Mouse (Mus musculus) right cerebral cortex, postnatal 25 days (tissue): ENCODE measurements around the gene Usp31.
A peak's percentile ranks its signal among the peaks of the same experiment; 100 is the strongest.

ENCODE experiments used
- DNase-seq: peaks from one replicate; pipeline ENCODE4 v3.0.0; 2022

Usp31 gene

DNA sequence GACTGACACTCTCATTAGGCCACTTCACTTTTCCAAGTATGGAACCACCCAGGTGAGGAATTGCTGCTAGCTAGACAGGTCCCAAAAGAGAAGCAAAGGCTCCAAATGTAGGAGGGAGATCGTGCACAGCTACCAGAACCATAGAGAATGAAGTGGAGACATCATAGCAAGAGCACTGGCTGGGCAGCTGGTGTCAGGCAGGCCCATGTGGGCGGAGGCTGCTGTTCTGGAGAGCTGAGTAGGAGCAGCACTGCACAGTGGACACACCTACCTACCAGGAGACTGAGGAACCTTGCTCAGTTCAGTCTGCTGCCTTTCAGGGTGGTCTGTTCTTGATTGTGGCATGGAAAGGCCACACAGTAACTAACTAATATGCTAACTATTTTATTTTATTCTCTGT, 52.4 kb downstream of the Usp31 start:
- DNase-seq: no peak

DNA sequence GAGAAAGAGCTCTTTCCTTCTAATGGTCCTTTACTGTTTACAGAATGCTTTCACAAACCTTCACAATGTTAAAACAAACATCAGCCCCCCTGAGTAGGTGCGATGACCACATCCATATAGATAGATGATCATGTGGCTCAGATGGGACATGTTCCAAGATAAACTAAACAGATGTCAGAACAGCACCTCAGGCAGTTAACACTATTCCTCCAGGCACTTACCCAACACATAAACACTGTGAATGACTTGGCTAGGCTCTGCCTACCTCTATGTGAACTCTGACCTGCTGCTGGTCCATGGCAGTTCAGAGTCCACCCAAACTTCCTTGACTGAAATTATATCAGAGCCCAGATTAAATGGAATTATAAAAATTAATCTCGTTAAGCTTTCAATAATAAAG, 54.4 kb downstream of the Usp31 start:
- DNase-seq: no peak

DNA sequence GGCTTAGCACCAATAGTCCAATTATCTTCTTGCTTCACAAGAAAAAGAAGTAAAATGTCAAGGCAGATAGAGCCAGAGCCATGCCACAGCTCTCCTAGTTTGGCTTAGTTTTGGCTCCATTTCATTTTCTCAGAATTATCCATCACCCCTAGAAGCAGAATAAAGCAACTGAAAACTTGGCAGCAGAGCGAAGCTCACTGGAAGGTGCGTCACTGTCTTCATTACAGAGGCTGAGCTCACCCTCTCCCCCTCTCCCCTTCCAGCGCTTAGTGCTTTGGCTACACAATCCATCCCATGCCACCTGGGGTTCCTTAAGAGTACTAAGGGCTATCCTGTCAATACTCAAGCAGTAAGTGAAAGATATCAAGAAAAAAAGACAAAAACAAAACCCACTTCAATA, 56.3 kb downstream of the Usp31 start:
- DNase-seq: peak; percentile 24

DNA sequence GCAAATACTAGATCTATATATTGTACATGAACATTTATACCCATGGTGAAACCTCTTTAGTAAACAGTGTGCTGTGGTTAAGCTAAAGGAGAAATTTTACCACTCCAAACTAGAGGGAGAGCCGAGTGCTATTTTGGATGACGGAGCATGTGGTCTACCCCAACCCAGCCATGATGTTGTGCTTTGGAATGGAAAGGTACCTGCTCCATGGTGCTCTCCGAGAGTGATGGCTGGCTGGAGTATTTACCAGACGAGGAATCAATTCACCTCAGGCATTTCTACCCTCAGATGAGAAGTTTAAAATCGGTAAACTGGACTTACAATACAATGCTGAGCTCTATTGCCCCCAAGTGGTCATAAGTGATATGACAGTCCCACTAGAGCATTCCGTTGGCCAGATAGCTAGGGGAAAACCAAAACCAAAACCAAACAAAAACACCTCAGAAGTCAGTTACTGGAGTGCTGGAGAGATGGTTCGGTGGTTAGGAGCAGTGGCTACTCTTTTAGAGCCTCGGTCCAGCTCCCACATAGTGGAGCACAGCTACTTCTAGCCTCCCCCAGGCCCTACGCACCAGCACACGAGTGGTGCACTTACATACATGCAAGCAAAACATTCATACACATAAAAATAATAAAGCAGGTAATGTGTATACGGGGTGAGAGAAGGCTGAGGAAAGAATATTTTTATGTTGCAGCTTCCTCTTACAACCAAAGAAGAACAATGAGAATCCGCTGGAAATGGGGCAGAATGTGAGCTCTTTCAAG, 65.9 kb downstream of the Usp31 start:
- DNase-seq: peak; percentile 30

DNA sequence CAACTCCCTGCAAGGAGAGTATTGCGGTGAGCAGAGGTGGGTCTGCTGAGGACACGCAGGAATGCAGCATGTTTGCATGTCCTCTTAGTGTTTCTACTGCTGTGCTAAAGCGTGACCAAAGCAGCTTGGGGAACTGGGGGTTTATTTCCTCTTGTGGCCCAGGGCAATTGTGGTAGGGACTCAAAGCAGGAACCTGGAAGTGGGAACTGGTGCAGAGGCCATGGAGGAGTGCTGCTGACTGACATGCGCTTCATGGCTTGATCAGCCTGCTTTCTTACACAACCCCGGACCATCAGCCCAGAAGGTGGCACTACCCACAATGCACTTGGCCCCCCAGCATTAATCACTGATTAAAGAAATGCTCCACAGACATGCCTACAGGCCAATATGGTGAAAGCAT, 70.3 kb downstream of the Usp31 start:
- no peak for DNase-seq

DNA sequence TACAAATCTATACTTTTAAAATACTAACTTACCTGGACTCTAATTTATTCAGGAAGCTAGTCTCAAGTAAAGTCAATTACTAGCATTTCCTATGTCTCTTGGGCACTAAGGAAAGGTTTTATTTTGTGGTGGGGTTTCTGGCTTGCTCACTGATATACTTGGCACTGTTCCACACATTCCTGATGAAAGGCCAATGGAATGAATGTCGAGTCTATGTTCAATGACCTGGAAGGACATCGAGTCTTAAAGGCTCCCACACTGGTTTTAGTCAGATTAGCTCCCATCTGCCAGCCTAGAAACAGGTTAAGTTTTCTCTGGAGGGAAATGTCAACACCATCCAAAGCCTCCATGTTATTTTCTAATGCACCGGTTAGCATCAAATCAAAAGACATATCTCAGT, 72.8 kb downstream of the Usp31 start:
- DNase-seq: no peak

DNA sequence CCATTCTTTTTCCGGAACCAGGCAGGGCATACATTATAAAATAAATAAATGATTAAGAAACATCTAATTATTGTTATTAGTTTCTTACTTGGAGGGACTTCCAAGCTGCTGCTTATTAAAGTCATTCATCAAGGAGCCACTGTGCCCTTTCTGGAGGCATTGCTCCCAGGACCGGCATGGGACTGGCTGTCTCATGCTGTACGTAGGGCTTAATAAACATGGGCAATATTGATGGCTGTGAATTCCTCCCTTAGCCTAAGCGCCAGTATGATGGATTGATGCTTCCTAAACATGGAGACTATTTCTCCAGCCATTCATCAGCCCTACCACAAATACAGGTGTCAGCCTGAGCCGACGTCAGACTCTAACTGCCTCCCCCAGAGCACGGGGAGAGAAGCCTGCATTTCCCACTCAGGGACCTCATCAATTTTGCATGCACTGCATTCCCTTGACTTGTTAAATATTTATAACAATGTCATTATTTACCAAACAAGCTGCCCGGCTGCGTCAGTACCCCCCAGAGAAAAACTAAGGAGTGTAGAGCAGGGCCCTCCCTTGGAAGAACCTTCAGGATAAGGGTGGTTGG, 84.1 kb downstream of the Usp31 start:
- no peak for DNase-seq

DNA sequence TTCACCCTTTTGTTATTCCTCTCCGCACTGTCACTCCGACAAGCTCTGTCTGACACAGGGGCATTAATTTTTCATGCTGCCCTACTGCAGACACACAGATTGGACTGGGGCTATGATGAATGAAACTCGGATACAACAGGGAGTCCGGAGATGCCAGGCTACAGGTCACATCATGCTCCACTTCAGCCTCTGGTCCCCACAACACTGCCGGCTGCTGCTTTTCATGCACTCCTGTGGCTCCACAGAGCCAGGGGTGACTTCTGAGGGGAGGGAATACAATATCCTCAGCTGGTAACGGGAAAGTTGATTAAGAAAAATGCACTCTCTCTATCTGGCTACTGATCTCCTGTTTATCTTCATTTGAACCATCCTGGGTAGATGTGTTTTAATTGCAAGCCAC, 84.6 kb downstream of the Usp31 start:
- DNase-seq: no peak

DNA sequence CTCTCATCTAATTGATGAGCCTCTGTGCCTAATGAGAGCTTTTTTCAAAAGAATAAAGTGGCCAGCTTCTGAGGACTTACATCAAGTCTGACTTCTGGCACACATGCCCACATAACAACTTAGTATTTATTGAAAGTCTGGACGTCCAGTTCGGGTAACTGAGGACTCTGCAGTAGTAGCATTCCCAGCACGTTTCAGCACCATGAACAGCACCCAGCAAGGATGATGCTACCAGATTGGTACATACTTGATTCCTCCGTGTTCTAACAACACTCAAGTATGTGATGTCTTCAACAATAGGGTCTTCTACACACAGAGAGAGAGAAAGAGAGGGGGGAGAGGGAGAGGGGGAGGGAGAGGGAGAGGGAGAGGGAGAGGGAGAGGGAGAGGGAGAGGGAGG, 105.4 kb downstream of the Usp31 start:
- no peak for DNase-seq

DNA sequence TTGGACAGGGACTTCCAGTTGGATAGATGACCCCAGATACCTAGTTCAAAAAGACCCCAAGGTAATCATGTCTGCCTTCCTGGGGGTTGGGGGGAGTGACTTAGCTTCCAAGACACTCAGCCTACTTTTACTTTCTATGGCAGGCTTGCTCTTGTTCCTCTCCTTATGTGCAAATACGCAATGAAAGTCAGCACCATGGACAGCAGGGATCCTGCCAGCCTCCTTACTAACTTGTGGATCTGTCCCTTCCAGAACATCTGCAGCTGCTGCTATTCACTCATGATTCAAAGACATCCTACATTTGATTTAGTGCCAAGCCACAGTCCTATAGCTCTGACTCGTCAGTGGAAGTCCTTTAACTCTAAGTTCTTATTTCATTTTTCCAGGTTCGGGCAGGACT, 110.7 kb downstream of the Usp31 start:
- DNase-seq: no peak

DNA sequence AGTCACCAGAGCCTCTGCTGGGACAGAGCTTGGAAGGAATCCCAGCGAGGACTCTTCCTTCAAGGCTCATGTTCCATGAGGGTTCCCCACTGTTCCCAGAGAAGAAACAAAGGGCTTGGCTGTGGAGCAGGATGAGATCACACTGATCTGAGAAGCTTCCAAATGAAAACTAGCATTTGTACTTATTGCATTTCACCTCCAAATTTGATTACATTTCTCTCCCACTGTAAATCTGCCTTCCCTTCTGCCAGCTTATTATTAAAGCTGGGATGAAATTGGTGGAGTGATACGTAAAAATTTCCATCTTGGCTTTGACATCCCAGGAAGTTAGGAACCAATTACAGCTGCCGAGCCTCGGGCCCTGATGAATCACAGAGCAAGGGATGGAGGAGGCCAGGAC, 111.6 kb downstream of the Usp31 start:
- no peak for DNase-seq

DNA sequence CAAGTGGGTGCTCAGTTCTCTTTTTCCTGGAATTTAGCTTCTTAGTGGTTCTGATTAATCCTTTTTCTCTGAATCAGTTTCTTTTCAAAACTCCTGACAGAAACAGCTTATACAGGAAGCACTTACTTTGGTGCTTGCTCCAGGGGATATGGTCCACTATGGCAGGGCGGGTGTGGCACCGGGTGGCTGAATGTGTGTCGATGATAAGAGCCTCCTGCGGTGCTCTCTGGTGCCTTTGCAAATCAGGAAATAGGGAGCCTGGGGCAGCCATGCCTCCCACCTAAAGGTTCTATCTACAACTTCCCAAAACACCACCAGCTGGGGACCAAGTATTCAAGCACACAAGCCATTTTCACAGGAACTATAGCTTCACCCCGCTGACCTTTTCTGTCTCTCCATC, 112.0 kb downstream of the Usp31 start:
- DNase-seq: no peak

DNA sequence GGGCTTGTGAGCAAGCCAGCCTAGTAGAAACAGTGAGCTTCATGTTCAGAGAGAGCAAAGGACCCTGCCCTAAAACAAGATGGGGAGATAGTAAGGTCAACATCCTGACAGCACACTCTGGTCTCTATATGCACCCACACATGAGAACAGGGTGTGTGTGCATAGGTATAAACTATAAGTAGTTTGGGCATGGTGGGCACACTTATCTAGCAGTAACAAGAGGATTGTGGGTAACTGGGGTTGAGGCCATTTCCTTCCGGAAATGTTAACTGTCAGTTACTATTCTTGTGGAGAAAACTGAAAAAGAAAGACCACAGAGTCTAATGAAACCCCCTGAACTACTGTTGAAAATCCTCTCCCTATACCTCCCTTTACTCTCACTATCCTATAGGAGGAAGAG, 112.4 kb downstream of the Usp31 start:
- no peak for DNase-seq
